Mouse (Mus musculus) G1E (cell line): ENCODE measurements around the gene Zhx3.

Source experiments
- GATA2 ChIP-seq: IDR thresholded peaks from 2 replicates; pipeline ENCODE4 v1.6.1; 2012; ENCODE audit warnings: low read depth, low read length, inconsistent platforms, borderline replicate concordance
- TAL1 ChIP-seq: conservative IDR thresholded peaks from 2 replicates; pipeline ENCODE4 v1.6.1; 2012; ENCODE audit warnings: low read depth, low read length, inconsistent platforms, mixed read lengths

DNA sequence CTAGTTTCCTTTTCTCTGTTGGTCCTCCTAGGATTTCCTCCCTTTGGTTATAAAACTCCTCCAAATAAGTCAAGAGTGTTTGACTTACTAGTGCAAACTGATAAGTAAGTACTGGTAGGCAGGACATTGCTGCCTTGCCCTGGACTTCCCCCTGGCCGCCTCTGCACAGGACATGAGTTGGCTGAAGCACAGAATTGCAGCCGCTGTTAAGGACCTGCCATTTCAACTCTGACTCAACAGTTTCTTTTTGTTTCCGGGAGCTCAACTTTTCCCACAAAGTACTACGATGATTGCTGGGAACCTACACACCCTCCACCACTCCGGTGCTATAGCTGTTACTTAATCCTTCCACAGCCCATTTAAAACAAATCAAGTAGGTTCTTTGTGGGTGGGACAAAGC, 172.5 kb downstream of the Zhx3 start:
- TF ChIP-seq TAL1 (no peak), GATA2 (no peak)
